Mouse (Mus musculus): ENCODE results near the gene Sephs2. TPM values are rescaled to one million over a fixed set of nuclear protein-coding genes. Genes with fewer than 3 reads are reported as not detected.

Gene Sephs2
- polyA plus RNA-seq, 1 experiment: 153 TPM

GRCm38 (mm10) chr7:127282190-127282589 lies 8.3 kb upstream of the Sephs2 start:
- Histone ChIP-seq H3K27ac (ENCODE audit: insufficient read depth, low read depth, low read length) (no peak overlapping the region), H3K27me3 (replicated peaks; ENCODE audit: control insufficient read depth, insufficient read depth, low read length) (no peaks in the 10 kb centered on the region), H3K36me3 (ENCODE audit: control insufficient read depth, insufficient read depth, low read length) (no peaks in the 10 kb centered on the region), H3K4me3 (ENCODE audit: insufficient read depth, low read depth, low read length) (no peak overlapping the region), H3K4me1 (ENCODE audit: control insufficient read depth, insufficient read depth, low read length) (peaks cover 9% of the 10 kb centered on the region; the same call in 1 of the 2 replicates)
- TF ChIP-seq CTCF (conservative IDR thresholded peaks at IDR 0.05; ENCODE audit: insufficient read depth, insufficient read length, low read depth, low read length): no peak
- no peak for TF ChIP-seq POLR2A (IDR thresholded peaks at IDR 0.05; ENCODE audit: low read depth, low read length)
- no peak for DNase-seq
- 68% methylated on average over 2 of the region's 2 CpGs for WGBS

GRCm38 (mm10) chr7:127281114-127281513 lies 7.3 kb upstream of the Sephs2 start:
- no peak overlapping the region for H3K27ac ChIP-seq (ENCODE audit: insufficient read depth, low read depth, low read length)
- no peak for TF ChIP-seq CTCF (conservative IDR thresholded peaks at IDR 0.05; ENCODE audit: insufficient read depth, insufficient read length, low read depth, low read length)
- TF ChIP-seq POLR2A (IDR thresholded peaks at IDR 0.05; ENCODE audit: low read depth, low read length): no peak
- no peak for DNase-seq
- peaks cover 17% of the 10 kb centered on the region for H3K4me1 ChIP-seq (ENCODE audit: control insufficient read depth, insufficient read depth, low read length)
- H3K27me3 ChIP-seq (replicated peaks; ENCODE audit: control insufficient read depth, insufficient read depth, low read length): no peaks in the 10 kb centered on the region
- 58% methylated on average over 4 of the region's 4 CpGs for WGBS
- H3K4me3 ChIP-seq (ENCODE audit: insufficient read depth, low read depth, low read length): no peak overlapping the region
- no peaks in the 10 kb centered on the region for H3K36me3 ChIP-seq (ENCODE audit: control insufficient read depth, insufficient read depth, low read length)

- Histone ChIP-seq H3K4me1 (ENCODE audit: control insufficient read depth, insufficient read depth, low read length) (peaks cover 18% of the 10 kb centered on the region), H3K27ac (ENCODE audit: insufficient read depth, low read depth, low read length) (no peak overlapping the region), H3K4me3 (ENCODE audit: insufficient read depth, low read depth, low read length) (no peak overlapping the region), H3K36me3 (ENCODE audit: control insufficient read depth, insufficient read depth, low read length) (no peaks in the 10 kb centered on the region), H3K27me3 (replicated peaks; ENCODE audit: control insufficient read depth, insufficient read depth, low read length) (no peaks in the 10 kb centered on the region)
- 69% methylated on average over 3 of the region's 3 CpGs for WGBS
- DNase-seq: no peak
- TF ChIP-seq CTCF (conservative IDR thresholded peaks at IDR 0.05; ENCODE audit: insufficient read depth, insufficient read length, low read depth, low read length) (no peak), POLR2A (IDR thresholded peaks at IDR 0.05; ENCODE audit: low read depth, low read length) (no peak)
Observed at GRCm38 (mm10) chr7:127280092-127280491, 6.2 kb upstream of the Sephs2 start.

GRCm38 (mm10) chr7:127278311-127278710 lies 4.5 kb upstream of the Sephs2 start:
- TF ChIP-seq CTCF (conservative IDR thresholded peaks at IDR 0.05; ENCODE audit: insufficient read depth, insufficient read length, low read depth, low read length) (peak; percentile 94), POLR2A (IDR thresholded peaks at IDR 0.05; ENCODE audit: low read depth, low read length) (no peak)
- 15% methylated on average over 8 of the region's 8 CpGs for WGBS
- DNase-seq: peak; percentile 82
- Histone ChIP-seq H3K27me3 (replicated peaks; ENCODE audit: control insufficient read depth, insufficient read depth, low read length) (no peaks in the 10 kb centered on the region), H3K4me1 (ENCODE audit: control insufficient read depth, insufficient read depth, low read length) (peaks cover 18% of the 10 kb centered on the region), H3K27ac (ENCODE audit: insufficient read depth, low read depth, low read length) (no peak overlapping the region), H3K36me3 (ENCODE audit: control insufficient read depth, insufficient read depth, low read length) (no peaks in the 10 kb centered on the region), H3K4me3 (ENCODE audit: insufficient read depth, low read depth, low read length) (no peak overlapping the region)

- Histone ChIP-seq H3K4me1 (ENCODE audit: control insufficient read depth, insufficient read depth, low read length) (peaks cover 18% of the 10 kb centered on the region), H3K36me3 (ENCODE audit: control insufficient read depth, insufficient read depth, low read length) (peaks cover 1% of the 10 kb centered on the region; the same call in 1 of the 2 replicates), H3K27me3 (replicated peaks; ENCODE audit: control insufficient read depth, insufficient read depth, low read length) (no peaks in the 10 kb centered on the region), H3K27ac (ENCODE audit: insufficient read depth, low read depth, low read length) (peak overlapping the region; percentile 99), H3K4me3 (ENCODE audit: insufficient read depth, low read depth, low read length) (no peak overlapping the region)
- TF ChIP-seq CTCF (conservative IDR thresholded peaks at IDR 0.05; ENCODE audit: insufficient read depth, insufficient read length, low read depth, low read length) (no peak), POLR2A (IDR thresholded peaks at IDR 0.05; ENCODE audit: low read depth, low read length) (no peak)
- 31% methylated on average over 5 of the region's 5 CpGs for WGBS
- peak; percentile 93 for DNase-seq
Observed at GRCm38 (mm10) chr7:127276519-127276961, 2.7 kb upstream of the Sephs2 start.

GRCm38 (mm10) chr7:127273118-127273923 lies 534 bp downstream of the Sephs2 start:
- H3K27ac ChIP-seq (ENCODE audit: insufficient read depth, low read depth, low read length): peak overlapping the region; percentile 77
- peak; percentile 32 for DNase-seq

GRCm38 (mm10) chr7:127272566-127272965 lies 1.3 kb downstream of the Sephs2 start:
- Histone ChIP-seq H3K36me3 (ENCODE audit: control insufficient read depth, insufficient read depth, low read length) (peaks cover 6% of the 10 kb centered on the region; the same call in 1 of the 2 replicates), H3K27ac (ENCODE audit: insufficient read depth, low read depth, low read length) (no peak overlapping the region), H3K4me1 (ENCODE audit: control insufficient read depth, insufficient read depth, low read length) (peaks cover 18% of the 10 kb centered on the region), H3K4me3 (ENCODE audit: insufficient read depth, low read depth, low read length) (peak overlapping the region; percentile 84), H3K27me3 (replicated peaks; ENCODE audit: control insufficient read depth, insufficient read depth, low read length) (no peaks in the 10 kb centered on the region)
- TF ChIP-seq CTCF (conservative IDR thresholded peaks at IDR 0.05; ENCODE audit: insufficient read depth, insufficient read length, low read depth, low read length) (no peak), POLR2A (IDR thresholded peaks at IDR 0.05; ENCODE audit: low read depth, low read length) (no peak)
- DNase-seq: peak; percentile 35
- WGBS: 59% methylated on average over 15 of the region's 15 CpGs

More at GRCm38 (mm10) chr7:127273118-127273923, 534 bp downstream of the Sephs2 start:
- no peak for TF ChIP-seq CTCF (conservative IDR thresholded peaks at IDR 0.05; ENCODE audit: insufficient read depth, insufficient read length, low read depth, low read length)
- TF ChIP-seq POLR2A (IDR thresholded peaks at IDR 0.05; ENCODE audit: low read depth, low read length): no peak
- Histone ChIP-seq H3K4me3 (ENCODE audit: insufficient read depth, low read depth, low read length) (peak overlapping the region; percentile 84), H3K4me1 (ENCODE audit: control insufficient read depth, insufficient read depth, low read length) (peaks cover 23% of the 10 kb centered on the region), H3K27me3 (replicated peaks; ENCODE audit: control insufficient read depth, insufficient read depth, low read length) (no peaks in the 10 kb centered on the region), H3K36me3 (ENCODE audit: control insufficient read depth, insufficient read depth, low read length) (peaks cover 6% of the 10 kb centered on the region; the same call in 1 of the 2 replicates)
- 6% methylated on average over 49 of the region's 50 CpGs for WGBS

Data from kidney, adult 2 months (tissue).